Comparison of ENCODE assay signal across 9 mouse cellular contexts in the genomic region with DNA sequence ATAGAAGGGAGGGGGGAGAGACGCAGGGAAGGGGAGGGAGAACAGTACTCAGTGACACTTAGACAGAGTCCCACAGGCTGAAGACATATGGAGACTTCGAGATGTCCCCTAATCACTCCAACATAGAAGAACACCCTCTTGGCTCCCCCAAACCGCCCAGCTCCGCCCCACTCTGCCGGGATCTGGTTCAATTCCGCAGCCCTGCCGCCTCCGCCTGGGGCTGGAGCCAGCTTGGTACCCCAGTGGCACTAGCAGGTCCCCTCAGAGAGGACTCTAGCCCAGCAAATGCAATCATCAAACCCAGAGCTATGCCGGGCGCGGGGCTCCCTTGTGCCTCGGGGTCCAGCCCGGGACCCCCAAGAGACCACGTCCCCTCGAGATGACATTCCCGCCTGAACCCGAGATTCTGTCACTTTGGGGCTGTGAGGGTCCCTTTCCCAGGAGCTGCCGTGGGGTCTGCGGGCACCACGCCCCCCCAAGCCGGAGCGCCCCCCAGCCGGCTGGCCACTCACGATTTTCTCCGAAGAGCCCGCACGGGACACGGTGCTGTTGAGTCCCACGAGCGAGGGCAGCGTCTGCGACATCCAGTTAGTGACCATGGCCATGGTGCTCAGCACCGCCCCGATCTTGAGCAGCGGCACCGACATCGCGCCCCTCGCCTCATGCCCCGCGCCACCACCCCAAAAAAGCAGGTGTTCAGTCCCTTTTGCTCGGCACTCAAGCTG. TPM values are rescaled to one million over a fixed set of nuclear protein-coding genes. Genes with fewer than 3 reads are reported as not detected.
A peak's percentile ranks its signal among the peaks of the same experiment; 100 is the strongest.
DNase-seq lines count a peak whose midpoint lies in the region; ATAC-seq and TF ChIP-seq lines count a peak whose summit lies in the region.
"Had no signal": no experiment of that assay in that cellular context is flagged by ENCODE, and none has a peak within 500 bp of the region (broad histone marks: within the 10 kb centered on the region; RNA-seq: fewer than 3 reads in every experiment).

No protein-coding gene starts in this region.

- no peak for TF ChIP-seq CTCF in lung, embryonic 14.5 days (IDR thresholded peaks at IDR 0.05; ENCODE audit: low read depth)

- peak overlapping the region; percentile 86 for H3K4me2 ChIP-seq in lung, embryonic 14.5 days
- peak overlapping the region; percentile 97 for H3K4me2 ChIP-seq in hindbrain, embryonic 11.5 days (replicated peaks; ENCODE audit: low read depth, low read length)
- peak overlapping the region; percentile 99 for H3K4me2 ChIP-seq in midbrain, embryonic 14.5 days (ENCODE audit: low read length)

- H3K9ac ChIP-seq in lung, embryonic 14.5 days: peak overlapping the region; percentile 42
- H3K9ac ChIP-seq in hindbrain, embryonic 11.5 days (ENCODE audit: low read depth, low read length): peak overlapping the region; percentile 62
- peak overlapping the region; percentile 70 for H3K9ac ChIP-seq in midbrain, embryonic 14.5 days (replicated peaks; ENCODE audit: low read length)

- H3K36me3 ChIP-seq in lung, embryonic 14.5 days (ENCODE audit: insufficient read depth): no peaks in the 10 kb centered on the region
- H3K36me3 ChIP-seq in hindbrain, embryonic 11.5 days (ENCODE audit: control insufficient read depth, insufficient read depth, low read length): no peaks in the 10 kb centered on the region
- no peaks in the 10 kb centered on the region for H3K36me3 ChIP-seq in midbrain, embryonic 14.5 days (ENCODE audit: control insufficient read depth, insufficient read depth, low read length)

- 0 out of 2 replicates have a peak, but pooled peaks cover 3% of the 10 kb centered on the region for H3K4me1 ChIP-seq in lung, embryonic 14.5 days (ENCODE audit: insufficient read depth)
- peaks cover 7% of the 10 kb centered on the region for H3K4me1 ChIP-seq in hindbrain, embryonic 11.5 days (replicated peaks; ENCODE audit: control insufficient read depth, insufficient read depth, low read length)
- H3K4me1 ChIP-seq in midbrain, embryonic 14.5 days (ENCODE audit: control insufficient read depth, insufficient read depth, low read length): peaks cover 19% of the 10 kb centered on the region

- DNase-seq in adrenal gland, postnatal 14 days: peak; percentile 22
- no peak for DNase-seq in adrenal gland, postnatal 36 days
- DNase-seq in lung, embryonic 14.5 days: no peak
- no peak for DNase-seq in lung, postnatal 10 days
- peak; percentile 52 for DNase-seq in hindbrain, embryonic 11.5 days (ENCODE audit: low spot score)
- no peak for DNase-seq in midbrain, embryonic 14.5 days
- DNase-seq in left cerebral cortex, postnatal 14 days (ENCODE audit: low spot score in 2 of 2): no peak

- peaks cover 46% of the 10 kb centered on the region for H3K27me3 ChIP-seq in lung, embryonic 14.5 days (ENCODE audit: insufficient read depth, low read length)
- peaks cover 16% of the 10 kb centered on the region for H3K27me3 ChIP-seq in hindbrain, embryonic 11.5 days (ENCODE audit: control insufficient read depth, insufficient read depth, low read length)
- H3K27me3 ChIP-seq in midbrain, embryonic 14.5 days (ENCODE audit: control insufficient read depth, insufficient read depth, low read length): 0 out of 2 replicates have a peak, but pooled peaks cover 4% of the 10 kb centered on the region

- peak overlapping the region; percentile 47 for H3K4me3 ChIP-seq in lung, embryonic 14.5 days (ENCODE audit: low read depth, low read length)
- H3K4me3 ChIP-seq in hindbrain, embryonic 11.5 days (ENCODE audit: low read depth, low read length): peak overlapping the region; percentile 57
- H3K4me3 ChIP-seq in midbrain, embryonic 14.5 days (replicated peaks; ENCODE audit: low read depth, low read length): peak overlapping the region; percentile 56

- ATAC-seq in lung, embryonic 14.5 days (ENCODE audit: insufficient read depth): peak; percentile 4; the same call in 1 of the 2 replicates
- peak; percentile 31 for ATAC-seq in hindbrain, embryonic 11.5 days (ENCODE audit: low FRiP score)
- peak; percentile 32; the same call in 1 of the 2 replicates for ATAC-seq in midbrain, embryonic 14.5 days (ENCODE audit: low FRiP score, low TSS enrichment)
- no peak for ATAC-seq in megakaryocyte-erythroid progenitor cell, adult 5-6 weeks (replicated peaks; ENCODE audit: low FRiP score, low TSS enrichment, poor library complexity, severe bottlenecking)

- no peak overlapping the region for H3K27ac ChIP-seq in lung, embryonic 14.5 days (ENCODE audit: low read depth)
- peak overlapping the region; percentile 36; the same call in 1 of the 2 replicates for H3K27ac ChIP-seq in hindbrain, embryonic 11.5 days (ENCODE audit: low read depth, low read length)
- 0 out of 2 replicates have a peak overlapping the region, but pooled peaks have one; percentile 37 for H3K27ac ChIP-seq in midbrain, embryonic 14.5 days (replicated peaks; ENCODE audit: low read depth, low read length)

- no peaks in the 10 kb centered on the region for H3K9me3 ChIP-seq in lung, embryonic 14.5 days (ENCODE audit: low read depth, low read length)
- H3K9me3 ChIP-seq in hindbrain, embryonic 11.5 days (ENCODE audit: control insufficient read depth, low read length): no peaks in the 10 kb centered on the region
- no peaks in the 10 kb centered on the region for H3K9me3 ChIP-seq in midbrain, embryonic 14.5 days (ENCODE audit: control insufficient read depth, low read length)

- intact Hi-C loops in left cerebral cortex, postnatal 14 days (cut with DNase I): no loop called here

- WGBS in lung, embryonic 14.5 days: 3% methylated on average over 42 of the region's 42 CpGs
- 2% methylated on average over 42 of the region's 42 CpGs for WGBS in hindbrain, embryonic 11.5 days
- under 1% methylated on average over 42 of the region's 42 CpGs for WGBS in midbrain, embryonic 14.5 days

RNA-seq across cellular contexts. Expression of a gene that starts 19.9 kb away (rescaled TPM):
- 1.6 and 2.4 TPM in 2 replicates for total RNA-seq in adrenal gland, postnatal 14 days (2021)
- under 1 TPM; 0.79 TPM for total RNA-seq in adrenal gland, postnatal 36 days (2021)
- polyA plus RNA-seq in lung, embryonic 14.5 days (2014; fragmentation: Nextera tagmentation; extraction: Ambion mirVana): 1.2 and 1.7 TPM in 2 replicates
- 64.4 and 65.1 TPM in 2 replicates for polyA plus RNA-seq in hindbrain, embryonic 11.5 days (2014; fragmentation: Nextera tagmentation; extraction: Ambion mirVana)
- polyA plus RNA-seq in midbrain, embryonic 14.5 days (2014; fragmentation: Nextera tagmentation; extraction: Ambion mirVana): 143 and 173 TPM in 2 replicates
- total RNA-seq in megakaryocyte-erythroid progenitor cell, adult 5-6 weeks (2014; fragmentation: Nextera tagmentation): not detected in 2 replicates
- total RNA-seq in megakaryocyte-erythroid progenitor cell, adult 5-6 weeks (2017): not detected in 2 replicates
- 100 to 1,000 TPM; 205 to 210 TPM for total RNA-seq in left cerebral cortex, postnatal 14 days (2021)
- total RNA-seq: neutrophil, adult 5-6 weeks had no signal

Comparison
In these comparisons a context has a peak if more than half of its experiments do, and no peak if none do; other contexts are left out.
1. DNase-seq: peak in adrenal gland, postnatal 14 days (single experiment) and hindbrain, embryonic 11.5 days (single experiment); none in adrenal gland, postnatal 36 days (0 of 2), lung, embryonic 14.5 days (single experiment), lung, postnatal 10 days (single experiment), midbrain, embryonic 14.5 days (single experiment) and left cerebral cortex, postnatal 14 days (0 of 2).
2. RNA of a gene that starts 19.9 kb away (total RNA-seq): 205 to 210 TPM in left cerebral cortex, postnatal 14 days; 1.6 to 2.4 TPM in adrenal gland, postnatal 14 days, 0.79 TPM in adrenal gland, postnatal 36 days and not detected in megakaryocyte-erythroid progenitor cell, adult 5-6 weeks; every median in the first group is over 10 times any median in the second.
3. Peak in every context shown above with its lines, with median percentiles within 50 percentile points of each other: H3K4me2 ChIP-seq, H3K4me3 ChIP-seq and H3K9ac ChIP-seq.